Comparison of ENCODE assay signal across 27 mouse cellular contexts in the genomic region with DNA sequence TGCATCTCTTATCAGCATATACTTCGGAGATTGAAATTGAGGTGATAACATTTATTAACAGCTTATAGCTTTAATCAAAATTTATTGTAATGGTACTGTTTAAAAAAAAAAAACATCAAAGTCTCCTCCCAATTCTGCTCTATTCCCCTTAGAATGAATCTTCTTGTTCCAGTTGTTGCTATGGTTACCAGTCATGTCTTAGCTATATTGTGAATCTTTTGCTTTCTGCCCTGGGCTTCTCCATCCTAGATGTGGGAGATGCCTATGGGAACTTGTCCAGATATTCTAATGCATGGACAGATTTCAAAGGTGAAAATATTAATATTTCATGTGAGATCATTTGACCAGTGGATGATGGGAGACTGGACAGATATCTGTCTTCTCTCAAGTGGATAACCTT.
DNase-seq lines count a peak whose midpoint lies in the region; ATAC-seq and TF ChIP-seq lines count a peak whose summit lies in the region.
"Had no signal": no experiment of that assay in that cellular context is flagged by ENCODE, and none has a peak within 500 bp of the region (broad histone marks: within the 10 kb centered on the region; RNA-seq: fewer than 3 reads in every experiment).

No protein-coding gene starts in this region.

- ATAC-seq in forebrain, postnatal 0 days: peak; percentile 71; the same call in 1 of the 2 replicates
- no peak for ATAC-seq in forebrain, embryonic 11.5 days (replicated peaks; ENCODE audit: low FRiP score)
- ATAC-seq in hindbrain, postnatal 0 days: no peak
- no peak for ATAC-seq in hindbrain, embryonic 12.5 days (ENCODE audit: low FRiP score)
- peak; percentile 73; the same call in 1 of the 2 replicates for ATAC-seq in midbrain, embryonic 16.5 days
- ATAC-seq in midbrain, embryonic 11.5 days (ENCODE audit: low FRiP score): no peak
- ATAC-seq: forebrain, embryonic 16.5 days; intestine, postnatal 0 days; Patski had no signal

- no peaks in the 10 kb centered on the region for H3K27me3 ChIP-seq in forebrain, postnatal 0 days (ENCODE audit: insufficient read depth, low read length)
- no peaks in the 10 kb centered on the region for H3K27me3 ChIP-seq in forebrain, embryonic 11.5 days (ENCODE audit: control insufficient read depth, insufficient read depth, low read length)
- no peaks in the 10 kb centered on the region for H3K27me3 ChIP-seq in hindbrain, postnatal 0 days (ENCODE audit: insufficient read depth, low read length)
- H3K27me3 ChIP-seq in hindbrain, embryonic 12.5 days: no peaks in the 10 kb centered on the region
- no peaks in the 10 kb centered on the region for H3K27me3 ChIP-seq in midbrain, embryonic 16.5 days (ENCODE audit: control insufficient read depth, insufficient read depth, low read depth, low read length)
- H3K27me3 ChIP-seq in midbrain, embryonic 11.5 days (ENCODE audit: control insufficient read depth, insufficient read depth, low read length): no peaks in the 10 kb centered on the region
- H3K27me3 ChIP-seq: CH12.LX; heart, embryonic 13.5 days; hindbrain, embryonic 13.5 days; Patski had no signal

- TF ChIP-seq POLR2A in brain, embryonic 14.5 days (IDR thresholded peaks at IDR 0.05; ENCODE audit: borderline replicate concordance, extremely low read depth, insufficient read depth, insufficient read length, poor library complexity, severe bottlenecking): no peak

- H3K36me3 ChIP-seq in forebrain, postnatal 0 days (ENCODE audit: insufficient read depth): no peaks in the 10 kb centered on the region
- H3K36me3 ChIP-seq in forebrain, embryonic 11.5 days (ENCODE audit: control insufficient read depth, insufficient read depth, low read length): no peaks in the 10 kb centered on the region
- no peaks in the 10 kb centered on the region for H3K36me3 ChIP-seq in hindbrain, postnatal 0 days (ENCODE audit: insufficient read depth, low read length)
- H3K36me3 ChIP-seq in hindbrain, embryonic 12.5 days: no peaks in the 10 kb centered on the region
- H3K36me3 ChIP-seq in midbrain, embryonic 16.5 days (ENCODE audit: control insufficient read depth, insufficient read depth, low read length): no peaks in the 10 kb centered on the region
- no peaks in the 10 kb centered on the region for H3K36me3 ChIP-seq in midbrain, embryonic 11.5 days (ENCODE audit: control insufficient read depth, insufficient read depth, low read length)
- H3K36me3 ChIP-seq: forebrain, embryonic 10.5 days; G1E; heart, embryonic 10.5 days; heart, embryonic 13.5 days; hindbrain, embryonic 13.5 days had no signal

- H3K9ac ChIP-seq in forebrain, postnatal 0 days: no peak overlapping the region
- H3K9ac ChIP-seq in forebrain, embryonic 11.5 days (ENCODE audit: low read length): no peak overlapping the region
- no peak overlapping the region for H3K9ac ChIP-seq in hindbrain, postnatal 0 days (replicated peaks; ENCODE audit: low read length)
- no peak overlapping the region for H3K9ac ChIP-seq in hindbrain, embryonic 12.5 days
- no peak overlapping the region for H3K9ac ChIP-seq in midbrain, embryonic 16.5 days (ENCODE audit: low read depth, low read length)
- no peak overlapping the region for H3K9ac ChIP-seq in midbrain, embryonic 11.5 days (ENCODE audit: low read length)
- H3K9ac ChIP-seq: heart, embryonic 13.5 days; hindbrain, embryonic 13.5 days had no signal

- TF ChIP-seq CTCF in forebrain, postnatal 0 days (IDR thresholded peaks at IDR 0.05; ENCODE audit: low read depth): no peak
- no peak for TF ChIP-seq CTCF in hindbrain, postnatal 0 days (IDR thresholded peaks at IDR 0.05; ENCODE audit: low read depth)
- no peak for TF ChIP-seq CTCF in brain, embryonic 14.5 days (IDR thresholded peaks at IDR 0.05; ENCODE audit: borderline replicate concordance, extremely low read depth, insufficient read depth, insufficient read length)

- WGBS in forebrain, postnatal 0 days: 85% methylated on average over 1 of the region's 1 CpGs
- WGBS in forebrain, embryonic 11.5 days: 93% methylated on average over 1 of the region's 1 CpGs
- WGBS in hindbrain, postnatal 0 days: 88% methylated on average over 1 of the region's 1 CpGs
- WGBS in hindbrain, embryonic 12.5 days: 100% methylated on average over 1 of the region's 1 CpGs
- WGBS in midbrain, embryonic 16.5 days: 84% methylated on average over 1 of the region's 1 CpGs
- 95% methylated on average over 1 of the region's 1 CpGs for WGBS in midbrain, embryonic 11.5 days

- no peak overlapping the region for H3K27ac ChIP-seq in forebrain, postnatal 0 days (ENCODE audit: low read depth, low read length)
- no peak overlapping the region for H3K27ac ChIP-seq in forebrain, embryonic 11.5 days (ENCODE audit: low read depth, low read length)
- H3K27ac ChIP-seq in hindbrain, postnatal 0 days: no peak overlapping the region
- no peak overlapping the region for H3K27ac ChIP-seq in hindbrain, embryonic 12.5 days
- H3K27ac ChIP-seq in midbrain, embryonic 16.5 days (ENCODE audit: low read length): peak overlapping the region; percentile 23; the same call in 1 of the 2 replicates
- no peak overlapping the region for H3K27ac ChIP-seq in midbrain, embryonic 11.5 days (ENCODE audit: low read depth, low read length)
- H3K27ac ChIP-seq: forebrain, embryonic 10.5 days; heart, adult 2 months; heart, embryonic 10.5 days; heart, embryonic 13.5 days; hindbrain, embryonic 13.5 days had no signal

- no peaks in the 10 kb centered on the region for H3K4me1 ChIP-seq in forebrain, postnatal 0 days (ENCODE audit: insufficient read depth)
- H3K4me1 ChIP-seq in forebrain, embryonic 11.5 days (replicated peaks; ENCODE audit: control insufficient read depth, insufficient read depth, low read length): peaks cover 6% of the 10 kb centered on the region; the same call in 1 of the 2 replicates
- H3K4me1 ChIP-seq in hindbrain, postnatal 0 days (ENCODE audit: insufficient read depth, low read length): no peaks in the 10 kb centered on the region
- 0 out of 2 replicates have a peak, but pooled peaks cover 3% of the 10 kb centered on the region for H3K4me1 ChIP-seq in hindbrain, embryonic 12.5 days
- peaks cover 5% of the 10 kb centered on the region; the same call in 1 of the 2 replicates for H3K4me1 ChIP-seq in midbrain, embryonic 16.5 days (ENCODE audit: control insufficient read depth, insufficient read depth, low read length)
- H3K4me1 ChIP-seq in midbrain, embryonic 11.5 days (ENCODE audit: control insufficient read depth, insufficient read depth, low read length): 0 out of 2 replicates have a peak, but pooled peaks cover 2% of the 10 kb centered on the region
- H3K4me1 ChIP-seq: hindbrain, embryonic 13.5 days had no signal

- no peak overlapping the region for H3K4me2 ChIP-seq in forebrain, postnatal 0 days (ENCODE audit: low read depth)
- no peak overlapping the region for H3K4me2 ChIP-seq in forebrain, embryonic 11.5 days (ENCODE audit: low read depth, low read length, severe bottlenecking)
- H3K4me2 ChIP-seq in hindbrain, postnatal 0 days (ENCODE audit: low read depth, low read length): no peak overlapping the region
- H3K4me2 ChIP-seq in hindbrain, embryonic 12.5 days (replicated peaks): no peak overlapping the region
- H3K4me2 ChIP-seq in midbrain, embryonic 16.5 days (ENCODE audit: low read length): no peak overlapping the region
- no peak overlapping the region for H3K4me2 ChIP-seq in midbrain, embryonic 11.5 days
- H3K4me2 ChIP-seq: heart, embryonic 13.5 days; hindbrain, embryonic 13.5 days had no signal

- H3K4me3 ChIP-seq in forebrain, postnatal 0 days (ENCODE audit: low read depth, low read length): no peak overlapping the region
- no peak overlapping the region for H3K4me3 ChIP-seq in forebrain, embryonic 11.5 days (ENCODE audit: low read depth, low read length)
- no peak overlapping the region for H3K4me3 ChIP-seq in hindbrain, postnatal 0 days (ENCODE audit: low read length)
- no peak overlapping the region for H3K4me3 ChIP-seq in hindbrain, embryonic 12.5 days
- no peak overlapping the region for H3K4me3 ChIP-seq in midbrain, embryonic 16.5 days (ENCODE audit: low read depth, low read length)
- H3K4me3 ChIP-seq in midbrain, embryonic 11.5 days (ENCODE audit: low read depth, low read length): no peak overlapping the region
- H3K4me3 ChIP-seq: forebrain, embryonic 10.5 days; heart, adult 2 months; heart, embryonic 10.5 days; heart, embryonic 13.5 days; hindbrain, embryonic 13.5 days had no signal

- no peaks in the 10 kb centered on the region for H3K9me3 ChIP-seq in forebrain, postnatal 0 days (ENCODE audit: low read length)
- H3K9me3 ChIP-seq in forebrain, embryonic 11.5 days (ENCODE audit: control insufficient read depth, low read length): no peaks in the 10 kb centered on the region
- no peaks in the 10 kb centered on the region for H3K9me3 ChIP-seq in hindbrain, postnatal 0 days (ENCODE audit: low read length)
- no peaks in the 10 kb centered on the region for H3K9me3 ChIP-seq in hindbrain, embryonic 12.5 days (replicated peaks)
- H3K9me3 ChIP-seq in midbrain, embryonic 16.5 days (replicated peaks; ENCODE audit: control insufficient read depth, low read length, poor library complexity, severe bottlenecking): no peaks in the 10 kb centered on the region
- H3K9me3 ChIP-seq in midbrain, embryonic 11.5 days (ENCODE audit: control insufficient read depth, low read length): no peaks in the 10 kb centered on the region
- H3K9me3 ChIP-seq: forebrain, embryonic 10.5 days; heart, embryonic 10.5 days; heart, embryonic 13.5 days; hindbrain, embryonic 13.5 days had no signal

- peak; percentile 23 for DNase-seq in forebrain, postnatal 0 days
- no peak for DNase-seq in forebrain, embryonic 11.5 days (ENCODE audit: low spot score)
- DNase-seq in hindbrain, postnatal 0 days (ENCODE audit: low spot score): peak; percentile 50
- no peak for DNase-seq in midbrain, embryonic 11.5 days (ENCODE audit: low spot score, missing footprints)
- peak; percentile 46 for DNase-seq in brain, embryonic 14.5 days (ENCODE audit: low read depth)
- DNase-seq in cerebellum, adult 18-20 months: no peak
- DNase-seq: adrenal gland, postnatal 10 days; B cell, adult 2 months; cerebellum, adult 11-12 months; cerebellum, adult 9-10 months; cerebellum, postnatal 14 days; gastrocnemius, postnatal 10 days; gastrocnemius, postnatal 36 days; heart, adult 2 months; heart, postnatal 14 days; heart, postnatal 4 days had no signal

Comparison
In these comparisons a context has a peak if more than half of its experiments do, and no peak if none do; other contexts are left out.
1. ATAC-seq: peak in forebrain, postnatal 0 days (single experiment) and midbrain, embryonic 16.5 days (single experiment); none in forebrain, embryonic 11.5 days (single experiment), hindbrain, postnatal 0 days (single experiment), hindbrain, embryonic 12.5 days (single experiment) and midbrain, embryonic 11.5 days (single experiment).
2. DNase-seq: peak in forebrain, postnatal 0 days (single experiment), hindbrain, postnatal 0 days (single experiment) and brain, embryonic 14.5 days (single experiment); none in forebrain, embryonic 11.5 days (single experiment), midbrain, embryonic 11.5 days (single experiment) and cerebellum, adult 18-20 months (0 of 2).